Mouse (Mus musculus) ES-E14 (cell line): ENCODE results near the gene Ticrr. TPM values are rescaled to one million over a fixed set of nuclear protein-coding genes. Genes with fewer than 3 reads are reported as not detected.

Experiments
- DNase-seq: peaks from one replicate; pipeline ENCODE4 v3.0.0-alpha.2; 2013; ENCODE audit warnings: low read depth, low spot score
- H3K27ac ChIP-seq: 2 replicates; pipeline ENCODE4 v1.5.1; 2012; ENCODE audit warnings: low read depth, mild to moderate bottlenecking, low read length, moderate library complexity, mixed read lengths; ENCODE audit not compliant: poor library complexity, insufficient read depth, severe bottlenecking
- H3K36me3 ChIP-seq: 2 replicates; pipeline ENCODE4 v1.6.1; 2012; ENCODE audit warnings: mild to moderate bottlenecking, low read length, moderate library complexity, mixed read lengths; ENCODE audit not compliant: control insufficient read depth, poor library complexity, insufficient read depth, severe bottlenecking
- H3K4me1 ChIP-seq, 2 experiments: fragments of 150-350 bp in 1 of 2; sonication (generic) in 1 of 2; 2 replicates each; pipeline ENCODE4 v1.6.1; 2012; ENCODE audit warnings: low read length in 2 of 2, mild to moderate bottlenecking in 1 of 2, mixed read lengths in 1 of 2; ENCODE audit not compliant: control insufficient read depth in 2 of 2, insufficient read depth in 2 of 2, poor library complexity in 1 of 2
- H3K4me3 ChIP-seq, 2 experiments: fragments of 150-350 bp in 1 of 2; sonication (generic) in 1 of 2; 2 replicates each; pipeline ENCODE4 v1.5.1; 2012; ENCODE audit warnings: low read length in 2 of 2, low read depth in 1 of 2, mild to moderate bottlenecking in 1 of 2, mixed read lengths in 1 of 2; ENCODE audit not compliant: insufficient read depth in 1 of 2, poor library complexity in 1 of 2, severe bottlenecking in 1 of 2
- H3K9ac ChIP-seq: 2 replicates; pipeline ENCODE4 v1.6.1; 2012; ENCODE audit warnings: low read depth, mild to moderate bottlenecking, low read length, mixed read lengths; ENCODE audit not compliant: poor library complexity, insufficient read depth, severe bottlenecking
- H3K9me3 ChIP-seq: fragments of 150-350 bp; sonication (generic); 2 replicates; pipeline ENCODE4 v1.6.1; 2012; ENCODE audit warnings: low read depth, mild to moderate bottlenecking, low read length; ENCODE audit not compliant: control insufficient read depth, insufficient read depth
- CHD2 ChIP-seq: IDR thresholded peaks from 2 replicates; pipeline ENCODE4 v1.6.1; 2014; ENCODE audit warnings: mild to moderate bottlenecking, low read depth, low read length, inconsistent platforms
- HCFC1 ChIP-seq: IDR thresholded peaks from 2 replicates; pipeline ENCODE4 v1.6.1; 2012; ENCODE audit warnings: low read length, inconsistent platforms, borderline replicate concordance; ENCODE audit not compliant: insufficient read depth
- MAFK ChIP-seq: IDR thresholded peaks from 2 replicates; pipeline ENCODE4 v1.6.1; 2014; ENCODE audit warnings: mild to moderate bottlenecking, low read depth, low read length, inconsistent platforms; ENCODE audit not compliant: insufficient read depth
- ZC3H11A ChIP-seq: IDR thresholded peaks from 2 replicates; pipeline ENCODE4 v1.6.1; 2012; ENCODE audit warnings: low read depth, mild to moderate bottlenecking, inconsistent platforms, low read length, borderline replicate concordance
- ZNF384 ChIP-seq: IDR thresholded peaks from 2 replicates; pipeline ENCODE4 v1.6.1; 2012; ENCODE audit warnings: low read depth, low read length, inconsistent platforms
- in situ Hi-C, 2 experiments: fragments of 600-800 bp; cut with MboI; formaldehyde crosslinking; loops; one replicate each; pipeline ENCODE4 v1.15.1; 2025; ENCODE audit warnings: low sequenced_read_pairs in 2 of 2, inconsistent platforms in 1 of 2; ENCODE audit not compliant: unreplicated experiment in 2 of 2
- total RNA-seq: library from RNA; depleted of rRNA; stranded (reverse); fragments of 300-350 nt; gene quantifications from 2 replicates; pipeline ENCODE4 v1.2.3, GENCODE M21; 2012; rRNA removed

Ticrr gene
- total RNA-seq, 1 experiment: 46.3 TPM

DNA sequence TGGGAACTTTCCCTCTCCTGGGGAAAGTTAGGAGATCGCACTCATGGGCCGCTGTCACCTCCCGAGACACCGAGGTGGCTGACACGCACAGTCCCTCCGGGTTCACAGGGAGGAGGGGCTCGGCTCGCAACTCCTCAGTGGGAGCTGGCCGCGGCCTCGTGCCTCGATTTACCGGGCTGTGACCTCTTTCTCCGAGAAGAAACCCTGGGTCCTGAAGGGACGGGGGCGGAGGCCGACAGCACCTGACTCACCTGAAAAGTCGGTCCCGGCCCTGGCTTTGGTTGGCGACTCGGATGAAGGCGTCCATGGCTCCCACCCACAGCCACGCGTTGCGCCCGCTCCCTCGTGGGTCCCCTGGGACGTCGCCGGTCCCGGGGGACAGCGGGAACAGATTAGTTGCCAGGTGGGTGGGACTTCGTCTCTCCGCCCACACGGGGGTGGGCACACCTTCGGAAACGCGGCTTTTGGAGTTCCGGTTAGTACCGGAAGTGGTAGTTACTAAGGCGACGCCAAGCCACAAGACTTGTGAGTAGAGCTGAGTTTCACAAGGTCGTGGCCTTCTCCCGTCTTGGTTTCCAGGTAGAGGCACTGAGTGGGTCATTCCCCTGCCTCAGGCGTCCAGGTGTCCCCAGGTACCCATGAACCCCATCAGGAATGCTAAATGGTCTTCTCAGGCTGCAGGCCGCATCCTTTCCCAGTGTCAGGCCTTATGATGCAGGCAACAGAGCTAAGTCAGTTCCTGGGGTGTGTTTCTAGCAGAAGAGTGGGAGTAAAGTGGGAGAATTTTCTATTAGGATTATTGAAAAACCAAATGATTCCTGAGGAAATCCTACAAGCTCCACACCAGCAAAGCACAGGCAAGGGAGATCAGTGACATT lies 82.9 kb downstream of the Ticrr start, which contains the start of the genes Pex11a and Wdr93:
Gene Pex11a, minus strand, starts transcription at position 473 of the 878 bp plus-strand sequence.
Gene Wdr93, plus strand, starts transcription at position 505 of the 878 bp plus-strand sequence.
- Histone ChIP-seq H3K36me3 (no peaks in the 10 kb centered on the region), H3K9me3 (no peaks in the 10 kb centered on the region), H3K4me3 (peak within 1 kb of the TSS; percentile 90 to 93), H3K27ac (no peak within 1 kb of the TSS), H3K9ac (peak within 1 kb of the TSS; percentile 84), H3K4me1 (no peaks in the 10 kb centered on the region)
- DNase-seq: peak; percentile 73
- TF ChIP-seq HCFC1 (no peak), ZNF384 (no peak), CHD2 (no peak), MAFK (no peak), ZC3H11A (no peak)
- in situ Hi-C loops: no loop called here

DNA sequence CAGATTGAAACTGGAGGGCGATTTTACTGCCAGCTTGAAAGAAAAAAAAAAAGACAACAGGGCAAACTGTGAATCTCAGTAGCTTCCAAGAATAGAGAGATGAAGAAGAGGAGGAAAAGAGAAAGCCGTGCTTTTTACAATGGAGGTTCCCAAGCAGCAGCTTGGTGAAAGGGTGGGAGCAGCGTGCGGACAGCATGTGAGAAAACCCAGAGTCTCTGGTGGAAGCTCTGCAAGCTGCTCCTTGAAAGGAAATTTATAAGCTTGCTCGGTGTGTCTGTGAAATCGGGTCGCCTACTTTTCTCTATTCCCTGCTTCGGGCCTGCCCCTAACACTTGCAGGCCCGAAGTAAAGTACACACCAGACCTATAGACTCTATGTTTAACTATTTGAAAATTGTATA lies 84.1 kb downstream of the Ticrr start:
- in situ Hi-C loops: no loop called here
- DNase-seq: no peak
- Histone ChIP-seq H3K9ac (no peak overlapping the region), H3K4me3 (no peak overlapping the region), H3K36me3 (no peaks in the 10 kb centered on the region), H3K9me3 (no peaks in the 10 kb centered on the region), H3K27ac (no peak overlapping the region), H3K4me1 (no peaks in the 10 kb centered on the region)
- no peak for TF ChIP-seq HCFC1
- TF ChIP-seq ZNF384: no peak
- no peak for TF ChIP-seq ZC3H11A
- no peak for TF ChIP-seq CHD2
- TF ChIP-seq MAFK: no peak

- in situ Hi-C loops: no loop called here
- no peak overlapping the region for H3K4me3 ChIP-seq
Observed at GRCm38 (mm10) chr7:79744585-79744984, 84.6 kb downstream of the Ticrr start.

DNA sequence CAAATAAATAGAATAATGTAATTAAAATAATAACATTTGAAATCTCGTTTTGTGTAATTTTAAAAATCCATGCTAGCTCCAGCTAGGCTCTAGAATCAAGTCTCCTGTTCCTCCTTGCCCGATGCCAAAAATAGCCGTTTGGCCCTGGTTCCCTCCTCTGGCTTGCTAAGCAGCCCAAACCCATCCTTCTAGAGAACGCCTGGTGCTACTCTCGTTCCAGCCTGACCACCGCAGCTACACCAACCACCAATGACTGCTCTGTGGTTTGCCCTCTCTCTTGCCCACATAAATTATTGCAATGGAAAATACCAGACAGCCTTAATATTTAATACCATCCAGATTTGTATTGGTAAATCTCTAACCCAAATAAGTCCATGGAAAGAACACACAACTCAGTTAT lies 87.7 kb downstream of the Ticrr start:
- Histone ChIP-seq H3K27ac (no peak overlapping the region), H3K4me3 (no peak overlapping the region), H3K9ac (no peak overlapping the region), H3K4me1 (no peaks in the 10 kb centered on the region), H3K36me3 (no peaks in the 10 kb centered on the region), H3K9me3 (no peaks in the 10 kb centered on the region)
- no peak for DNase-seq
- in situ Hi-C loops: no loop called here
- TF ChIP-seq HCFC1: no peak
- TF ChIP-seq ZC3H11A: no peak
- TF ChIP-seq MAFK: no peak
- no peak for TF ChIP-seq CHD2
- no peak for TF ChIP-seq ZNF384

More at GRCm38 (mm10) chr7:79744585-79744984, 84.6 kb downstream of the Ticrr start:
- Histone ChIP-seq H3K36me3 (no peaks in the 10 kb centered on the region), H3K27ac (no peak overlapping the region), H3K9ac (no peak overlapping the region), H3K9me3 (no peaks in the 10 kb centered on the region), H3K4me1 (no peaks in the 10 kb centered on the region)
- DNase-seq: no peak
- no peak for TF ChIP-seq ZNF384

Other genes starting within 250 kb of the Ticrr start
- gene Polg, start 193.8 kb upstream of the Ticrr start, total RNA-seq: 163 and 240 TPM in 2 replicates
- 1.0 and 1.5 TPM in 2 replicates for gene Rhcg, start 42.5 kb upstream of the Ticrr start, total RNA-seq
- 9.2 and 12.3 TPM in 2 replicates for gene Kif7, start 55.5 kb downstream of the Ticrr start, total RNA-seq
- gene Plin1, start 72.7 kb downstream of the Ticrr start, total RNA-seq: 0.18 TPM in 1 of 2 replicates, not detected in the other
- 4.3 and 6.1 TPM in 2 replicates for gene Pex11a, start 82.9 kb downstream of the Ticrr start, total RNA-seq
- 0.58 and 0.71 TPM in 2 replicates for gene Wdr93, start 83.0 kb downstream of the Ticrr start, total RNA-seq
- 0.27 TPM in 1 of 2 replicates, not detected in the other for gene Mesp1, start 133.6 kb downstream of the Ticrr start, total RNA-seq
- gene Mesp2, start 150.5 kb downstream of the Ticrr start, total RNA-seq: 1.0 and 1.2 TPM in 2 replicates
- gene Anpep, start 200.9 kb downstream of the Ticrr start, total RNA-seq: 11.4 and 15.4 TPM in 2 replicates